Mouse (Mus musculus) lung, postnatal 0 days (tissue): ENCODE data around the gene Fkbp8. TPM values are rescaled to one million over a fixed set of nuclear protein-coding genes. Genes with fewer than 3 reads are reported as not detected.

Source experiments
- ATAC-seq: fragments of 200-750 bp; cut with Nextera tagmentation; 2 replicates; pipeline ENCODE4 v1.8.0; 2017; ENCODE audit warnings: moderate library complexity
- DNase-seq: peaks from one replicate; pipeline ENCODE4 v3.0.0-alpha.2; 2016; ENCODE audit warnings: low spot score
- H3K27ac ChIP-seq: fragments of 300-500 bp; sonication (generic); 2 replicates; pipeline ENCODE4 v1.5.1; 2014; ENCODE audit warnings: antibody characterized with exemption, mild to moderate bottlenecking, low read length, mixed read lengths
- H3K27me3 ChIP-seq: fragments of 300-500 bp; sonication (generic); replicated peaks from 2 replicates; pipeline ENCODE4 v1.6.1; 2014; ENCODE audit warnings: low read length, mixed read lengths; ENCODE audit not compliant: insufficient read depth
- H3K36me3 ChIP-seq: fragments of 300-500 bp; sonication (generic); 2 replicates; pipeline ENCODE4 v1.6.1; 2014; ENCODE audit warnings: low read length, mixed read lengths; ENCODE audit not compliant: insufficient read depth
- H3K4me1 ChIP-seq: fragments of 300-500 bp; sonication (generic); 2 replicates; pipeline ENCODE4 v1.6.1; 2014; ENCODE audit warnings: antibody characterized with exemption, low read depth, low read length, mixed read lengths; ENCODE audit not compliant: insufficient read depth
- H3K4me2 ChIP-seq: fragments of 300-500 bp; sonication (generic); replicated peaks from 2 replicates; pipeline ENCODE4 v1.6.1; 2014; ENCODE audit warnings: low read depth, mild to moderate bottlenecking, low read length, moderate library complexity, mixed read lengths
- H3K4me3 ChIP-seq: fragments of 300-500 bp; sonication (generic); 2 replicates; pipeline ENCODE4 v1.5.1; 2014; ENCODE audit warnings: low read depth, low read length
- H3K9ac ChIP-seq: fragments of 300-500 bp; sonication (generic); replicated peaks from 2 replicates; pipeline ENCODE4 v1.6.1; 2014; ENCODE audit warnings: low read depth, mild to moderate bottlenecking
- H3K9me3 ChIP-seq: fragments of 300-500 bp; sonication (generic); 2 replicates; pipeline ENCODE4 v1.6.1; 2016; ENCODE audit warnings: low read length, mixed read lengths
- CTCF ChIP-seq: IDR thresholded peaks from 2 replicates; pipeline ENCODE4 v1.5.1; 2016; ENCODE audit warnings: antibody characterized with exemption, mild to moderate bottlenecking
- EP300 ChIP-seq: IDR thresholded peaks from 2 replicates; pipeline ENCODE4 v1.6.1; 2016; ENCODE audit warnings: antibody characterized with exemption, mild to moderate bottlenecking, control low read depth
- WGBS: fragments of 180-500 bp; shearing (Covaris S2); extraction: QIAGEN DNeasy Blood & Tissue Kit; methylation state at CpG from one replicate; pipeline ENCODE4 v1.1.7; 2014; 5-methylcytosine and 5-hydroxymethylcytosine counted together
- polyA plus RNA-seq: library from polyadenylated mRNA; unstranded; fragments of >200 nt; fragmentation: Nextera tagmentation; extraction: Ambion mirVana; gene quantifications from 2 replicates; pipeline ENCODE4 v1.2.1, GENCODE M21; 2015

Fkbp8 gene
- polyA plus RNA-seq, 1 experiment from 2014 or later: 222 TPM

DNA sequence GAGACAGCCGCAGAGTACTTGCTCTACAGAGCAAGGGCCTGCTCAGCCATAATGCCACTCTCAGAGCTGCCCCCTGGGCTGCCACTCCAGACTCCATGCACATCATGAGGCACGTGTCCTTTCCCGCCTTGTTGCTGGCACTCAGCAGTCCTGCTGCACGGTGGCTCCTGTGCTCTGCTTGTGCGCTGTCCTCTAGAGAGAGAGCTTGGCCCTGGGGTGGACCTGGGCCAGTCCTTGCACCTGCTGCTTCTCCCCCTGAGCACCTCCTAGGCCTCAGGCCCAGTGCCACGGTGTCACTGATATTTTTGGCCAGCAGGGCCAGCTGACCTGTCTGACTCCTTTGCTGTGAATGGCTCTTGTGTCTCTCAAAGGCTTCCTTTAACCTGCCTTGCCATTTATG lies 43.5 kb downstream of the Fkbp8 start:
- WGBS: 63% methylated on average over 6 of the region's 6 CpGs
- H3K4me1 ChIP-seq: no peaks in the 10 kb centered on the region
- no peak overlapping the region for H3K9ac ChIP-seq
- H3K4me2 ChIP-seq: no peak overlapping the region
- ATAC-seq: 0 out of 2 replicates have a peak, but pooled peaks have one; percentile 29
- DNase-seq: no peak
- no peaks in the 10 kb centered on the region for H3K27me3 ChIP-seq
- no peak for TF ChIP-seq EP300
- TF ChIP-seq CTCF: no peak
- no peak overlapping the region for H3K4me3 ChIP-seq
- no peaks in the 10 kb centered on the region for H3K36me3 ChIP-seq
- H3K27ac ChIP-seq: no peak overlapping the region
- H3K9me3 ChIP-seq: no peaks in the 10 kb centered on the region

DNA sequence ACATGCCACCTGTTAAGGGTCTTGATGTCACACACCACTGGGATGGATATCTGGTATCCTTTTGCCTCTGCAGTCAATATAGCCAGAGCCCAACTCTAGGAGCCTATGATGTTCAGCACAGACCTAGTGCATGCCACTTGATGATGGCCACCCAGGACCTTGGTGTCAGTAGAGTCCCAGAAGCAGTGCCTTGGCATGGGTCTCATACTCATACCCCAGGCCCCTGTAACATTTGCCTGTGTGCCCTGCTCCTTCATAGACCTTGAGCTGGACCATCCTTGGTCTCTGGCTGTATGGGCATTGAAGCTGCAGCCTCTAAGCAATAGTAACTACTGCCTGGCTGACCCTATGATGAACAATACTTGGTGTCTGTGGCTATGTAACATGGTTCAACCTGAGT lies 46.8 kb downstream of the Fkbp8 start:
- TF ChIP-seq CTCF (no peak), EP300 (no peak)
- no peak overlapping the region for H3K9ac ChIP-seq
- no peak overlapping the region for H3K4me3 ChIP-seq
- no peaks in the 10 kb centered on the region for H3K27me3 ChIP-seq
- peaks cover 4% of the 10 kb centered on the region; the same call in 1 of the 2 replicates for H3K36me3 ChIP-seq
- no peak overlapping the region for H3K27ac ChIP-seq
- ATAC-seq (no peak), DNase-seq (no peak)
- no peaks in the 10 kb centered on the region for H3K4me1 ChIP-seq
- no peak overlapping the region for H3K4me2 ChIP-seq
- no peaks in the 10 kb centered on the region for H3K9me3 ChIP-seq

DNA sequence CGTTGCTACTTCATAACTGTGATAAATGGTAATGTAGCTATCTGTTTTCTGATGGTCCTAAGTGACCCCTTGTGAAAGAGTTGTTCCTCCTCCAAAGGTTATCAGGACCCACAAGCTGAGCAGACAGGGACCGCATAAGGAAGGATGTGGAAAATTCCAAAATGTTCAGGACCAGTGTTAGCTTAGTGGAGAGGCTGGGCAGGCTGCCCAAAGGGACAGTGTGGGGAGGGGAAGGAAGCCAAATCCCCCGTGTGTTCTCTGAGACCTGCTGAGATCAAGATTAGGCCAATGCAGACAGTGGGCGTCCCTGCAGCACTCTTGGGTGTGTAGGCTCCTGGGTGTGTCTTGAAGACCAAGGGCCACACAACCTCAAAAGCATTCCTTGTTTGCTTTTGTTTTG lies 47.4 kb downstream of the Fkbp8 start:
- ATAC-seq: peak; percentile 28; the same call in 1 of the 2 replicates

DNA sequence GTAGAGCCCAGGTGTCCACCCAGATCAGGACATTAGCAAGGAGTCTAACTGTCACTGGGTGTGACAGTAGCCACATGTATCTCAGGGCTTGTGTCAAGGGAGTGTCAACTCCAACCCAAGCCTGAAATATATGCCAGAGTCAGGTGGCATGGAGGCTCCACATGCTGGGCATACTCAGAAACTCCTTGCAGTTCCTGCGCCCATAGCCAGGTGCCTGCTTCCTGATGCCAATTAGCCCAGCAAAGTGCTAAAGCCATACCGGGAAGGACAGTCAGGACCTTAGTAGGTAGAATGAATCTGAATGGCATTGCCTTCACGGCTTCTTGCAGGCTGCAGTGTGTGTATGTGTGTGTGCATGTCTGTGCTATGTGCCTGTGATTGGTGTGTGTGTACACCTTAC lies 49.7 kb downstream of the Fkbp8 start:
- Histone ChIP-seq H3K36me3 (peaks cover 22% of the 10 kb centered on the region), H3K4me3 (no peak overlapping the region), H3K27ac (no peak overlapping the region), H3K4me1 (no peaks in the 10 kb centered on the region), H3K9me3 (no peaks in the 10 kb centered on the region), H3K4me2 (no peak overlapping the region), H3K27me3 (no peaks in the 10 kb centered on the region), H3K9ac (no peak overlapping the region)
- no peak for DNase-seq
- ATAC-seq: no peak
- no peak for TF ChIP-seq EP300
- no peak for TF ChIP-seq CTCF
- 87% methylated on average over 3 of the region's 3 CpGs for WGBS

More for the DNA sequence above, 47.4 kb downstream of the Fkbp8 start:
- no peaks in the 10 kb centered on the region for H3K9me3 ChIP-seq
- TF ChIP-seq EP300: no peak
- no peak for TF ChIP-seq CTCF
- WGBS: 39% methylated on average over 4 of the region's 4 CpGs
- H3K27me3 ChIP-seq: no peaks in the 10 kb centered on the region
- no peak overlapping the region for H3K4me3 ChIP-seq
- H3K27ac ChIP-seq: no peak overlapping the region
- H3K4me1 ChIP-seq: no peaks in the 10 kb centered on the region
- peaks cover 5% of the 10 kb centered on the region for H3K36me3 ChIP-seq
- no peak overlapping the region for H3K9ac ChIP-seq
- DNase-seq: no peak
- no peak overlapping the region for H3K4me2 ChIP-seq

DNA sequence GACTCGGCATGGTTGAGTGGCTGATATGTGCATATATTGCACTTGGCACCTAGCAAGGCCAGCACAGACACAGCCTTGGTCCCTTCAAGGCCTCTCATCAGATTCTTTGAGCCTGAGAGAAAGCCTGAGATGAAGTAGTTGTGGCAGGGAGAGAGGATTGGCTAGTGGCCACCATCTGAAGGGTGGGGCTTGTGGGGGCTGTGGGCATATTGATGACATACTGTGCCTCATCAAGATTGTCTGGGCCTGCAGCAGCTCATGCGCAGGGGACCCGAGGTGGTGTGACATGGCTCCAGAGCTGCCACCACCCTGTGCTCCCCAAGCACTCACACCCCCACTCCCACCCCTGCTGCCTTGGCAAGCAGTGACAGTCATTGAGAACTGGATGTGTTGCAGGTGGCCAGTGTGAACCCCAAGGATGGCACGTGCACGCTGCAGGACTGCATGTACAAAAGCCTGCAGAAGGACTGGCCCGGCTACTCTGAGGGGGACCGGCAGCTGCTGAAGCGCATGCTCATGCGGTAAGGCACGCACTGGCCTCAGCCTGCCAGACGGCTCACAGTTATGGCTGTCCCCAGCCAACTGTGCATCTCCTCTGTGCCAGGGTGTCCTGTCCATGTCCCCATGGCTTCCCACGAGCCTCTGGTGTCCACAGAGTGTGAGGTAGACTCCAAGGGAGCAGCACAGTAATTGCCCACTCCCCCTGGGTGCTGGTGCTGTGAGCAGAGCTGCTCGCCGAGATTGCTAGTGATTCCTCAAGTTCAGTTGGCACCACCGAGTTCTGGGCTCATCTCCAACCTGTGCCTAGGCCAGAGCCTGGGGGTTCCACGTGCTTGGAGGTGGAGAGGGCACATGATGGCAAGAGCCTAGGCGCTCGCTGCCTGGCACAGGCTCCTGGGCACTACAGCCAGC lies 56.2 kb downstream of the Fkbp8 start:
- Histone ChIP-seq H3K36me3 (peaks cover 34% of the 10 kb centered on the region), H3K4me3 (no peak overlapping the region), H3K4me2 (no peak overlapping the region), H3K27ac (no peak overlapping the region), H3K9ac (no peak overlapping the region), H3K27me3 (no peaks in the 10 kb centered on the region), H3K4me1 (no peaks in the 10 kb centered on the region), H3K9me3 (no peaks in the 10 kb centered on the region)
- no peak for DNase-seq
- no peak for ATAC-seq
- 90% methylated on average over 18 of the region's 18 CpGs for WGBS
- no peak for TF ChIP-seq CTCF
- no peak for TF ChIP-seq EP300

DNA sequence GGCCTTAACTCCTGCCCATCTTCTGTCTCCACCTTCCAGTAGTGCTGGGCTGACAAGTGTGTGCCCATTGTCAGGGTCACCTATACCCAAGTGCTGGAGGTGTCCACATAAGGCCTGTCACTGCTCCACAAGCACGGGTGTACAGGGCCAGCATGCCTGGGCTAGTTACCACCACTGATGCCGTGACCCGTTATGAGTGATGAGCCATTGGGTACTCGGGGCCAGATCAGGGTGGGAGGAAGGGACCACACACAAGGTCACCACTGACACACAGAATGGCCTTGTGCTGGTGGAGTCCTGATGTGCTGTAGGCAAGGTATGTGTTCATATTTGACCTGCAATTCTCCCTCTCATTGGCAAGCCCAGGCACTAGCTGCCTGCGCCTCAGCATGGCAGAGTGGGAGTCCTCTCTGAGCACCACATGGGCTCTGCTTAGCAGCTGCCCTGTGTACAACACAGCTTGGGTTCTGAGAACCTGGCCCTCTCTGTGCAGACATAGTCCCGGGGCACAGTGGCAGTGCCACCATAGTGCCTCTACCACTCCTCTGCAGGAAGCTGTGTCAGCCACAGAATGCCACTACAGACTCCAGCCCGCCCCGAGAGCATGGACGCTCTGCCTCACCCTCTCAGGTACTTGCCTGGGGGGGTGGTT lies 57.2 kb downstream of the Fkbp8 start:
- no peak overlapping the region for H3K4me2 ChIP-seq
- no peaks in the 10 kb centered on the region for H3K9me3 ChIP-seq
- H3K9ac ChIP-seq: no peak overlapping the region
- 88% methylated on average over 9 of the region's 9 CpGs for WGBS
- no peaks in the 10 kb centered on the region for H3K27me3 ChIP-seq
- no peak for DNase-seq
- no peaks in the 10 kb centered on the region for H3K4me1 ChIP-seq
- TF ChIP-seq CTCF (no peak), EP300 (no peak)
- no peak overlapping the region for H3K27ac ChIP-seq
- ATAC-seq: 0 out of 2 replicates have a peak, but pooled peaks have one; percentile 7
- H3K4me3 ChIP-seq: no peak overlapping the region
- H3K36me3 ChIP-seq: peaks cover 30% of the 10 kb centered on the region

Other genes starting within 250 kb of the Fkbp8 start
- gene Homer3, start 244.9 kb upstream of the Fkbp8 start, polyA plus RNA-seq: 54.1 and 61.1 TPM in 2 replicates
- 29.9 and 32.5 TPM in 2 replicates for gene Ddx49, start 225.2 kb upstream of the Fkbp8 start, polyA plus RNA-seq
- gene Cope, start 225.2 kb upstream of the Fkbp8 start, polyA plus RNA-seq: 266 and 297 TPM in 2 replicates
- gene Cers1, start 211.9 kb upstream of the Fkbp8 start, polyA plus RNA-seq: 0.63 and 1.6 TPM in 2 replicates
- gene Gdf1, start 197.9 kb upstream of the Fkbp8 start, polyA plus RNA-seq: 0.33 and 0.81 TPM in 2 replicates
- 10.4 and 11.1 TPM in 2 replicates for gene Upf1, start 174.4 kb upstream of the Fkbp8 start, polyA plus RNA-seq
- gene Comp, start 154.2 kb upstream of the Fkbp8 start, polyA plus RNA-seq: 0.13 and 0.29 TPM in 2 replicates
- gene Crtc1, start 88.1 kb upstream of the Fkbp8 start, polyA plus RNA-seq: 5.1 and 7.0 TPM in 2 replicates
- gene Klhl26, start 50.8 kb upstream of the Fkbp8 start, polyA plus RNA-seq: 19.0 and 21.6 TPM in 2 replicates
- gene Tmem59l, start 40.4 kb upstream of the Fkbp8 start, polyA plus RNA-seq: 4.1 and 5.2 TPM in 2 replicates
- 98.7 and 112 TPM in 2 replicates for gene Crlf1, start 34.6 kb upstream of the Fkbp8 start, polyA plus RNA-seq
- gene Rex1bd, start 21.0 kb upstream of the Fkbp8 start, polyA plus RNA-seq: 103 and 117 TPM in 2 replicates
- 723 and 836 TPM in 2 replicates for gene Uba52, start 16.9 kb upstream of the Fkbp8 start, polyA plus RNA-seq
- gene Kxd1, start 232 bp downstream of the Fkbp8 start, polyA plus RNA-seq: 56.1 and 62.4 TPM in 2 replicates
- gene Ell, start 11.7 kb downstream of the Fkbp8 start, polyA plus RNA-seq: 11.8 and 13.0 TPM in 2 replicates
- gene Isyna1, start 66.6 kb downstream of the Fkbp8 start, polyA plus RNA-seq: 49.1 and 57.8 TPM in 2 replicates
- gene Ssbp4, start 81.1 kb downstream of the Fkbp8 start, polyA plus RNA-seq: 117 and 125 TPM in 2 replicates
- gene Lrrc25, start 88.4 kb downstream of the Fkbp8 start, polyA plus RNA-seq: 4.2 TPM in 2 replicates
- gene Gdf15, start 104.7 kb downstream of the Fkbp8 start, polyA plus RNA-seq: 1.3 and 2.3 TPM in 2 replicates
- gene Pgpep1, start 132.7 kb downstream of the Fkbp8 start, polyA plus RNA-seq: 32.9 and 34.4 TPM in 2 replicates
- gene Lsm4, start 145.5 kb downstream of the Fkbp8 start, polyA plus RNA-seq: 95.9 and 104 TPM in 2 replicates
- 107 and 109 TPM in 2 replicates for gene Jund, start 171.2 kb downstream of the Fkbp8 start, polyA plus RNA-seq
- gene Iqcn, start 175.7 kb downstream of the Fkbp8 start, polyA plus RNA-seq: 0.04 and 0.07 TPM in 2 replicates
- gene Gm3336, start 190.8 kb downstream of the Fkbp8 start, polyA plus RNA-seq: 0.50 and 0.54 TPM in 2 replicates
- gene Pde4c, start 196.0 kb downstream of the Fkbp8 start, polyA plus RNA-seq: 0.93 and 2.0 TPM in 2 replicates
- gene Rab3a, start 227.0 kb downstream of the Fkbp8 start, polyA plus RNA-seq: 17.6 and 28.6 TPM in 2 replicates
- gene Mpv17l2, start 233.2 kb downstream of the Fkbp8 start, polyA plus RNA-seq: 57.4 and 88.8 TPM in 2 replicates
- gene Pik3r2, start 249.0 kb downstream of the Fkbp8 start, polyA plus RNA-seq: 28.0 and 30.5 TPM in 2 replicates